Mouse (Mus musculus) adrenal gland, adult 2 months (tissue): ENCODE data around the gene Rpl6. TPM values are rescaled to one million over a fixed set of nuclear protein-coding genes. Genes with fewer than 3 reads are reported as not detected.

Experiments
- polyA plus RNA-seq: library from polyadenylated mRNA; depleted of rRNA; stranded (reverse); fragments of >200 nt; gene quantifications from 2 replicates; pipeline ENCODE4 v1.2.3, GENCODE M21; 2012; rRNA removed
- total RNA-seq, 2 experiments: library from RNA; stranded (reverse); gene quantifications; 2 replicates each; pipeline ENCODE4 v1.2.3; 2021

Rpl6 gene
- total and polyA plus RNA-seq, 3 experiments = 194 to 1,071 (median 1,030) TPM

Other genes starting within 250 kb of the Rpl6 start
- 1 to 10 TPM; 3.7 to 4.6 TPM for gene Rph3a, start 194.4 kb upstream of the Rpl6 start, total RNA-seq
- 2.4 and 3.5 TPM in 2 replicates for gene Rph3a, start 194.4 kb upstream of the Rpl6 start, polyA plus RNA-seq
- 100 to 1,000 TPM in 1 of 2 experiments, 10 to 100 TPM in 1; 97.6 to 121 TPM for gene Ptpn11, start 13.1 kb upstream of the Rpl6 start, total RNA-seq
- 24.4 and 26.2 TPM in 2 replicates for gene Ptpn11, start 13.1 kb upstream of the Rpl6 start, polyA plus RNA-seq
- gene Hectd4, start 15.7 kb downstream of the Rpl6 start, total RNA-seq = 10 to 100 TPM; 14.5 to 22.7 TPM
- 14.3 and 16.1 TPM in 2 replicates for gene Hectd4, start 15.7 kb downstream of the Rpl6 start, polyA plus RNA-seq
- gene Trafd1, start 181.2 kb downstream of the Rpl6 start, total RNA-seq = 10 to 100 TPM; 28.7 to 44.5 TPM
- 34.7 and 36.8 TPM in 2 replicates for gene Trafd1, start 181.2 kb downstream of the Rpl6 start, polyA plus RNA-seq
- 10 to 100 TPM; 33.9 to 40.8 TPM for gene Naa25, start 193.5 kb downstream of the Rpl6 start, total RNA-seq
- 5.8 and 9.6 TPM in 2 replicates for gene Naa25, start 193.5 kb downstream of the Rpl6 start, polyA plus RNA-seq
- 1 to 10 TPM; 2.6 to 4.8 TPM for gene Tmem116, start 247.4 kb downstream of the Rpl6 start, total RNA-seq
- 3.3 and 8.1 TPM in 2 replicates for gene Tmem116, start 247.4 kb downstream of the Rpl6 start, polyA plus RNA-seq
- 100 to 1,000 TPM in 1 of 2 experiments, 10 to 100 TPM in 1; 85.4 to 113 TPM for gene Erp29, start 248.0 kb downstream of the Rpl6 start, total RNA-seq
- 36.8 and 41.9 TPM in 2 replicates for gene Erp29, start 248.0 kb downstream of the Rpl6 start, polyA plus RNA-seq